Mouse (Mus musculus) neural tube, embryonic 10.5 days (tissue): ENCODE measurements around the gene Arhgef3.
"Not testable (repeated sequence)": the region's sequence is repeated elsewhere in the genome, so short reads cannot be mapped to it uniquely, and the experiment has no call there.

Source experiments
- DNase-seq: peaks from one replicate; pipeline ENCODE4 v3.0.0-alpha.2; 2017; ENCODE audit warnings: low spot score; ENCODE audit errors: extremely low spot score

Gene Arhgef3

DNA sequence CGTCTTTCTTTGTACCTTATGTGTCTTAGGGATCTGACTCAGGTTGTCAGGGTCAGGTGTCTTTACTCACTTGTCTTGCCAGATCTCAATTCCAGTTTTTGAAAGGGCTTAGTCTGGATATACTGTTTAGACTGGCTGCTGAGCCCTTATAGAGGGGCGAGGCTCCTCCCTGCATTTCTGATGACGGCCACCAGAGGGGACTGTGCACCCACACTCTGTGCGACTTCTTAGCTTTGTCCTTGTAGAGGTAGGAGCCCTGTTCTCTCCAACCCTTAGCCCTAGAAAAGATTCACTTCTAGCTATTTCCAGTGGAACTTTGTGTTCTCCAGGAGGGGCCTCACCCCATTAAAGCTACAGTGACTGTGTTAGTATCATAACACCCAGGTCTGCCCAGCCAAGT, 72.3 kb downstream of the Arhgef3 start:
- peak; percentile 79 for DNase-seq

DNA sequence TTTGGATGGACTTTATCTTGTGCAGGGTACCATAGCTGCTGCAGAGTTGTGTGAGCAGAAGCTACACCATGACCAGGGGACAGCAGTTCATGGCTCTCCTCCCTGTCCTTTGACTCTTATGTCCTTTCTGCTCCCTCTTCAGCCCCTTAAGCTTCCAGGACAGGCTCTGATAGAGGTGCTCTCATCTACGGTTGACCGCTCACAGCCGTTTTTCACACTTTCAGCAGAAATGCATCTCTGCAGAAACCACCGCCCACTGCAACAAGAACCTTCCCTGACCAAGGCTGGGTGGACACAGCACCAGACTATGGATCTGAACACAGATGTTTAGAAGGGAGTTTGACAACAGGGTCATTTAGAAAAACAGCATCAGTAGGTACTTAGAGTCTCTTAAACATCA, 73.2 kb downstream of the Arhgef3 start:
- no peak for DNase-seq

DNA sequence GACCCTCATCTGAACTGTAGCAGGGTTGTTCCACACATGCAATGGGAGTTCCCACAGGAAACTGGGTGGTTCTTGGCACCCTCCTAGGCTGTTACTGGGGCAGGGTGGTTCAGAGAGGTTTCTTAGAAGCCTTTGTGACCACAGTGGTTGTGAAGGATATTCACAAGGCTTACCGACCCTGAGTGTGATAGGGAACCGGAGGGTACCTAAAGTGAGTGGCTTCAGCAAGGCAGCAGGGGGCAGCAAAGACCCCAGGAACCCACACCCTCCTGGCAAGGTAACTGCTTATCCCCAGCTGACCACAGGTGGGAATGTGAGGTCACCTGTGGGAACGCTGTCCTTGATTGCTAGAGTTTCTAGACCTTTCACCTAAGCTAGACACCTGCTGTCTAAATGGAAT, 77.8 kb downstream of the Arhgef3 start:
- no peak for DNase-seq

DNA sequence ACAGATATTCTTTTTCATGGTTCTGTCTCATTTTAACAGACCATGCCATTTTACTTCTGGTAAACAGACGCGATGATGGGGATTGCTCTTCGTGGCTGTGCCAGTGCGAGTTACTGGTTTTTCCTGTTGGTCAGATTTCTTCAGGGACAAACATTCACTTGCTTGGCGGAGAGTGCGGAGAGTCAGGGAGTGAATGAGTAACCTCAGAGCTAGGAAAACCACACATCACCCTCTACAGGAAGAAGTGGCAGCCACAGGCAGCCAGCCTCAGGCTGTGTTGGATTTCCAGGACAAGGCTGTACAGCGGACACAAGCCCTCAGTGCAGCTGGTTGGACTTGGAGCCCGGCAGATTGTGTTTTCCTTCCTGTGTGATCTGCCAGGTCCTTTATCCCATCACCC, 82.3 kb downstream of the Arhgef3 start:
- no peak for DNase-seq

DNA sequence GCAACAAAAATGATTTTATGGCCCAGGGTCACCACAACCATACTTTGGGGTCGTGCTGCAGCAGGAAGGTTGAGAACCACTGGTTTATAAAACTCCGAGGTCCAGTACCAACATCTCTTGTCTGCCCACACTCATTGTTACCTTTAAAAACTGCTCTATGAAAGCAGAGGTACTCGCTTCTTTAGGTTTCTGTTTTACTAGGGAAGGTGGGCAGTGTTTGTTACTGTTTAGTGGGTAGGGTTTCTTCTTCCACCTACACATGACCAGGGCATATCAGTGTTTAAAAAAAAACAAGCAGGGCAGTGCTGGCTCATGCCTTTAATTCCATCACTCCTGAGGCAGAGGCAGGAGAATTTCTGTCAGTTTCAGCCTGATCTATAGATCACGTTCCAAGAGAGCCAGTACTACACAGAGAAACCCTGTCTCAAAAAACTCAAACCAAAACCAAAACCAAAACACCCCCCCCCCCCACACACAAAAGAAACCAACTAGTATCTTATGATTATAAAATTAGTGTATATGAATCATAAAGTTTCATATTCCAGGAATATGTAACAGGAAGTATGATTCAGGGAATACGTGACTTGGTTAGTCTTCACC, 83.9 kb downstream of the Arhgef3 start:
- no peak for DNase-seq

DNA sequence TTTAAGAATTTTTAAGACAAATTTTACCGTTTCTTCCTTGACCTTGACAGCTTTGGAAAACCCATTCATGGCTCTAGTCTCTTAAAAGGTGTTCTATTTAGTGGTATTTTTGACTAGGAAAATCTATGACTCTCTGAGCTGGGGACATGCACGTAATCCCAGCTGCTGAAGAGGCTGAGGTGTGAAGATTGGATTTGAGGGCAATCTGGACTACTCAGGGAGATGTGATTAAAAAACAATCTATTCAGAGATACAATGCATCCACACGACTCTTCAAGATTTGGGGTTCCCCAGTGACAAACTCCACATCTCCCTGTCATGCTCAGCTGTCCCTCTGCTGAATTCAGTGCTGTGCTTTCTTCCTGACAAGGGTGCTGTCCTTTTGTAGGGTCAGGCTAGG, 84.4 kb downstream of the Arhgef3 start:
- no peak for DNase-seq

DNA sequence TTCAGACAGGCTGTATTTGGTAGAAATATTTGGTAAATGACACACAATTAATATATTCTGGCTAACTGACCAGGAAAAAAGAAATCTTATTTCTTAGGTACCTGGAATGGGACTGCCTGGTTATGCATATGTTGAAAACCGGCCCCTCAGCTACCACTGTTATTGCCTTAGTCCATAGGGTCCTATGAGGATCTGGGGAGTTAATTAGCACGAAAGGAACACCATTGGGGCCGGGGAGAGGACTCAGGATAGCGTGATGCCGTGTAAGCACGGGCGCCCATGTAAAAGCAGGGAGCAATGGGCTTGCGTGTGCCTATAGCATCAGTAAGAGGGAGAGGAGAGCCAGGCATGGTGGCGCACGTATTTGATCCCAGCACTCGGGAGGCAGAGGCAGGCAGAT, 85.2 kb downstream of the Arhgef3 start:
- DNase-seq: no peak

DNA sequence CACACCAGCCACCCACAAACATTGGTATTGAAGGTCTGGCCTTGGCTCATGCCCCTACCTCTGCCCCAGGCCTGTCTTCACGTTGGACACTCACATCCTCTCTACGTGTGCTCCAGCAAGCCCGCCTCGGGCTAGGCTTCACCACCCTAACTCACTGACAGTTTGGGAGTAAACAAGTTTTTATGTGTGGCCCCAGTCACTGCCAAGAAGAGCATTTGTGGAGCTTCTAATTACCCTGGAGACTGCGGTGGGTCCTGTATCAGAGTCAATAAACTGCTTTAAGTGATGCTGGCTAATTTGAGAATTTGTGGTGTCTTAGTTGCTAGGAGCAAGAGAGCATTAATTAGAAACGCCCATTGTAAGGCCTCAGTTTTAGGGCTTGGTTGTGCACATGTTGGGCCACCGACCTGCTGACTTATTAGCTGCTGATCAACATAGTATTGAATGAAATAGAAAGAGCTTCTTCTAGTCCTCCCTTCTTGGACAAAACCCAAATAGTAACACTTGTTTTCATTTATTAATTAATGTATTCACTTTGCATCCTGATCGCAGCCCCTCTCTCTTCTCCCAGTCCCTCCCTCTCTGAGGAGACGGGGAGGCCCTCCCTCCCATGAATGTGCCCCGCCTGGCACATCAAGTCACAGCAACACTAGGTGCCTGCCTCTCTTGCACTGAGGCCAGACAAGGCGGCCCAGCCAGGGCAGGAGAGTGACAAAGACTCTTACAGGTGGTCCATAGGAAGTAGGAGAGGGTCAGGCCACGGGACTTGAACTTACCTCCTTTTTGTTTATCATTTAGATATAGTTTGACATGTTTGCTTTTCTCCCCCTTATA, 86.3 kb downstream of the Arhgef3 start:
- DNase-seq: no peak

DNA sequence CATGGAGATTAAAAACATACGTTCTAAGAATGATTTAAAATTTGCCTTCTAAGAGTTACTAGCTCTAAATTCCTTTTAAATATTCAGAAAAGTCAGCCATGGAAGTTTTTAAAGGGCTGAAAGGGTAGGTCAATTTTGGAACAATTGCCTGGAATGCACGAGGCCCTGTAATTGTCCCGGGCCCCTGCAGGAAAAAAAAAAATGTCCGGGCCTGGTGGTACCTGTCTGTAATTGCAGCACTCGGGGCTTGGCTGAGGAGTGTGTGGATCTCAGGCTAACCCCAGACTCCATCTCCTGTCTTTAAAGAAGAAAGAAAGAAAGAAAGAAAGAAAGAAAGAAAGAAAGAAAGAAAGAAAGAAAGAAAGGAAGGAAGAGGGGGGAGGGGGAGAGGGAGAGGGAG, 87.1 kb downstream of the Arhgef3 start:
- DNase-seq: no peak

DNA sequence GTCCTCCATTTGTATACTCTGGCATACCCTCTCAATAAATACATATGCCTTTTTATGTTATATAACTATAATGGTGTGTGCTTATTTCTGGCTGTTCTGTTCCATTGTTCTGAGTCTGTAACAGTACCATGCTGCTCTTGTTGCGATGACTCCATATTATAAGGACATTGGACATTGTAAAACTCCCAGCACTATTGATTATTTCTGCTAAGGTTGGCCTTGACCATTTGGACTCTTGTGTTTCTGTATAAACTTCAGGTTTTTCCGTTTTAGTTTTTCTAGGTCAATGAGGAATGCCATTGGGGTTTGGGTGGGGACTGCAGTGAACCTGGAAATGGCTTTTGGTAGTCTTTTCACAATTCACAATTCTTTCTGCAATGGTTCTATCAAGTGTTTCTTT, 90.0 kb downstream of the Arhgef3 start:
- no peak for DNase-seq

DNA sequence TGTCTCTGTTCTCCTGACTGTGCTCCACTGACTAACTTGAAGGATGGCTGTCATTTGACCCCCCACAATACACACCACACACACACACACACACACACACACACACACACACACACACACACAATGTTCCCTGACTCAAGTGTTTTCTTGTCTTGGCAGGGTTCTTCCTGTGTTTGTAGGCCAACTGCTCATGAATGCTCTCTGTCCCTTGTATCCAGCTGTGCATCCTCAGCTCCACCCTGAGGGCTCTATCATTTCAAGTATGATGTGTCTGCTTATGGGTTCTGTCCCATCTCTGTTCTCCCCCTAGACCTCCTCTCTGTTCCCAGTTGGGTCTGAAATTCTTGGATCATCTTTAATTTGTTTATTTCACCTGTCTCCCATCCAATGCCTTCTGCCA, 91.7 kb downstream of the Arhgef3 start:
- no peak for DNase-seq

DNA sequence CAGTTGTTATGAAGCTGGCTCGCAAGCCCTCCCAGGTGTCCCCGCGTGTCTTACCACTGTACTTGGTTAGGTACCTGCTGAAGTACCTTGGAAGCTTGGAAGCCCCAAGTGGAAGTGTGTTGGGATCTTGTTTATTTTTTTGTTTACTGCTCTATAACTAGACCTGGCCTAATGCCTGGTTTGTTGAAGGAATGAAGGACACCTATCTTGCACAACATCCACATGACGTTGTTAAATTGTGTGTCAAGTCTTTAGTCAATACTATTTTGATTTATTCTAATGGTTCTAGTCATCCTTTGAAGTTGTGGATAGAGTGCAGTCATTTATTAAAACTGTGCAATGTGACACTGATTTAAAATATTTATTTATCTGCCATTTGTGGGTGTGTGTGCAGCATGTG, 94.8 kb downstream of the Arhgef3 start:
- no peak for DNase-seq

DNA sequence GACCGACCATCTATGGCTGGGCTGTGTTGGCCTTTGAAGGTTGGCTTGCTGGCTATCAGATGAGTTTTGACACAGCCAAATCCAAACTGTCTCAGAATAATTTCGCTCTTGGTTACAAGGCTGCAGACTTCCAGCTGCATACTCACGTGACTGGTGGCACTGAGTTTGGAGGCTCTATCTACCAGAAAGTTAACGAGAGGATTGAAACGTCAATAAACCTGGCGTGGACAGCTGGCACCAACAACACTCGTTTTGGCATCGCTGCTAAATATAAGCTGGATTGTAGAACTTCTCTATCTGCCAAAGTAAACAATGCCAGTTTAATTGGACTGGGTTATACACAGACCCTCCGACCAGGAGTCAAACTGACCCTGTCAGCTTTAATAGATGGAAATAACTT, 96.1 kb downstream of the Arhgef3 start:
- not testable (repeated sequence) for DNase-seq

DNA sequence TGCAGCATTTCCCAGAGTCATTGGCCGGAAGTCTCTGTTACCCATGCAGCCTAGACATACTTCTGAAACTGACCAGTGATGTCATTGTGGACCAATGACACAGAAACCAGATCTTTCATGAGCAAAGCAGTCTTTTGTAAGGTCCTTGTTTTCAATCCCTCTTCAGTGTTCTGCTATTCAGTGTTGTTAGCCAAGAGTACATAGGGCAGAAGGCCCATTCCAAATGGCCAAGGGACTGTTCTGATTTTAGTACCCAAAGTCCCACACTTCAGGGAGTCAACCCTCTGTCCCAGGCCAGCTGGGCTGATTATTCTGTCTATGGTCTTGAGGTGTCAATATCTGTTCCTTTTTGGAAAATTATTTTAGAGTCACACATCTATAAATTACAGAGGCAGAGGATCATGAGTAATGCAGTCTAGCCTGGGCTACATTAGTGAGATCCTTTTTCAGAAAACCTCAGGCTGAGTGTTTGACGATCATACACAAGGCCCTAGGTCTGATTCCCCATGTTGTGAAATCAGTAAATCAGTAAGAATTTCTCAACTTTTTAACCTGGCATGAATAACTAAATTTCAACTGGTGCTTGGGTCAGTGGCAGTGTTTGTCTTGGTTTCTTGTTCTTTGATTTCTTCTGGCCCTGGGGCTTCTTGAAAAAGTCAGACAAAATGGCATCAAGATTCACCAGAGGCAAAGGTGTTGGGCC, 97.2 kb downstream of the Arhgef3 start:
- DNase-seq: no peak

DNA sequence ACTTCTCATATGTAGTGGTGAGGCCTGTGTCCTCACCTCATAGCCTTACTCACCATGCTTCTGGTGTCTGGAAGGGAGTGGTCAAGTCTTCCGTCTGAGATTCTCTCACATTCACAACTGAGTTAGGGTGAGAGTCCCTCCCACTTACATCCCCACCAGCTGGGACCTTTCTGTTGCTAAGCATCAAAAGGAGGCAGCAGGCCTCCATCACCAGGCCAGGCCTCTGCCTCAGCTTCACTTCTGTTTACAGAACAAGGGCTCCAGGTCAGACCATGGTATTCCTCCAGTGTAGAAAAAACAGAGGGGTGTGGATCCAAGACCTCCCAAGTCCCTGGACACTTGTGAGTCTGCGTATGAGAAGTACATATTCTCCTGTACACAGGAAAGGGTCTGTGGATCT, 99.5 kb downstream of the Arhgef3 start:
- DNase-seq: no peak

DNA sequence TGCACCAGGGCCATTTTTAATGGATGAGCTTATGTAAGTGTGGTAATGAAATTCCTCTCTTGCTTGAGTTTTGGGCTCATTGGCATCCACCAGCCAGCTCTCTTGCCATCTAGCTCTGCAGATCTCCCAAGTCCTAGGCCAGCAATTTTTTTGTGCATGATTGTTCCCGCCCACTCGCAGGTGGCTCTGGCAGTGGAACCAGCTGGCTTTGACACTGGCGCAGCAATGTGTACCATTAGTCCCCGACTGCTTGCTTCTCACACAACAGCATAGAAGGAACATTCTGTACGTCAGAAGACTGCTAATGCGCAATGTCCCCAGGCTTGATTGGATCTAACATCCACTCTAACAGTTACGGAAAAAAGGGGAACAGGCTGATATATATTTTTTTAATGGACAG, 105.0 kb downstream of the Arhgef3 start:
- no peak for DNase-seq

DNA sequence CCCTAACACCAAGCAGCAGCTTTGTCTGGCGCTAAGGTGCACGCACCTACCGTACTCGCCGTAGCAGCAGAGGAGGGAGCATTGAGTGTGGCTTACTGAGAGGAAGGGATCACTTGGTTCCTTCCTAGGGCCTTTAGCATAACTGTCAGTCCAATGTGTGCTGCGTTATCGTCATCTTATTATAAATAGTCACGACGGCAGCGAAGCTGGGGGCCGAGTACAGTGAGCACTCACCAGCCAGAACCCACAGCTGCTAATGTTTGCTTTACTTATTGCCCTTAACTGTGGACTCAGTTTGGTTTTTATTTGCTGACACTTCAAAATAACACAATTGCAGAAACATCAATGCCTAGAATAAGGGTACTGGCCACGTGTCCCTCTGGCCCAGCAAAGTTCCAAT, 105.6 kb downstream of the Arhgef3 start:
- no peak for DNase-seq

DNA sequence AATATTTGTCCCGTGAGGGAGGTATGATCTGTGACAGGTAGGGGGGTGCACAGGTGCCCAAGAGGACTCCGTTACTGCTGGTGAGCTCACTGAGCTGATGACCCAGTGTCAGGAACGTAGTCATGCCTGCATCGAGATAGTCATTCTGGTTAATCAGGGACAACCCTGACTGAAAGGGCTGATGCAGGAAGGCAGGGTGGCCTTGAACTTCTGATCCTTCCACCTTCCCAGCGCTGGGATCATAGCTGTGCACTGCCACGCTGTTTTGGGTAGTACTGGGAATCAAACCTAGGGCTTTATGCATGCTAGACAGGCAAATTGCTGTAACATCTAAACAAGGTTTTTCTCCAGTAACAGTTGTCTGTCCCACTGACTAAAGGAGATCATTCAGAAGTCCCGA, 109.9 kb downstream of the Arhgef3 start:
- no peak for DNase-seq

DNA sequence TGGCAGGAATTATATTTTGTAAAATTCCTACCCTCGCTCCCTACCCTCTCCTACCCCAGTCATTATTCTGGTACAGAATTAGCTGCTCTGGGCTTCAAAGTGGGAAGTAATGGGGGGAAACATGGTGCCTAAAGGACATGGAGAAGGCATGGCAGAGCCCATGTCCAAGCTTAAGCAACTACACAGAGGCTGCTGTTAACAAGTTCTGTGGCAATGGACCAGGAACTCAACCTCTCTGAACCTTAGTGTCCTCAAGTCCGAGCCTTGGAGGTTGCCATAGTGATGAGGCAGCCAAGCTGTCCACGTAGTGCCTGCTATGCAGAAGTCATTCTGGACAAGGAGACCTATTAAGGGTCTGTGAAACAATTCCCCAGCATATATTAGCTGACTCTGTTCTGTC, 111.6 kb downstream of the Arhgef3 start:
- DNase-seq: no peak

DNA sequence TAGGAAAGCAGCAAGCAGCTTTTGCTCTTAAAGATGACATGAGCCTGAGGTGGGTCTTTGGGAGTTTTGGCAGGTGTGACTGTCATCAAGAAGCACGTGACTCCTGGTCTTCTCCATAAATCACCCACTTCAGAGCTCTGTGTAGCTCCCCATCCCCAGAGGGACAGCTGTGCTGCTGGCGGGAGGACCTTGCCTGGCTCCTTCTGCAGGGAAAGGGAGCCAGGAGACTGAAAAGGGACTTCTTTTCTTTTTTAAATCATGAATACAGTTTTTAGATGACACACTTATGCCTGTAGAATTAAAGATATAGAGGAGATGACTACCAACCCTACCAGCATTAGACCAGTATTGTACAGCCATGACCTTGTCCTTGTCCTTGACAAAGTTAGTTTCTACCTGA, 113.6 kb downstream of the Arhgef3 start:
- no peak for DNase-seq

DNA sequence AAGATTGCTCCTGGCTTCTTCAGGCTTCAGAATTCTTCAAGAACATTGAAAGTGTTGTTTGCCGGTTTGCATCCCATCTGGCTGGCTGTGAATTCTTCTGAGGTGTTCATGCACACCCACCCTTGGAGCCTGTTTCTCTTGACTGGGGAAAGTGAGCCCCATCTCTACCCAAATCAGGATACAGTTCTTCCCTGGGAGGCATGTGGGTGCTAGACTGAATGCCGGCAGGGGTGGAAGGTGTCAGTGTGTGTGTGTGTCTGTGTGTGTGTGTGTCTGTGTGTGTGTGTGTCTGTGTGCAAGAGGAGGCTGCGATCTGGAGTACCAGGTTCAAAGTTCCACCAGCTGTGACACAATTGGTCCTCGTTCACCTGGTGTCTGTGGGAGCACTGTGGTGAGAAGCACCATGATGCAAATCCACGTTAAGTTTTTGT, 114.3 kb downstream of the Arhgef3 start:
- no peak for DNase-seq

DNA sequence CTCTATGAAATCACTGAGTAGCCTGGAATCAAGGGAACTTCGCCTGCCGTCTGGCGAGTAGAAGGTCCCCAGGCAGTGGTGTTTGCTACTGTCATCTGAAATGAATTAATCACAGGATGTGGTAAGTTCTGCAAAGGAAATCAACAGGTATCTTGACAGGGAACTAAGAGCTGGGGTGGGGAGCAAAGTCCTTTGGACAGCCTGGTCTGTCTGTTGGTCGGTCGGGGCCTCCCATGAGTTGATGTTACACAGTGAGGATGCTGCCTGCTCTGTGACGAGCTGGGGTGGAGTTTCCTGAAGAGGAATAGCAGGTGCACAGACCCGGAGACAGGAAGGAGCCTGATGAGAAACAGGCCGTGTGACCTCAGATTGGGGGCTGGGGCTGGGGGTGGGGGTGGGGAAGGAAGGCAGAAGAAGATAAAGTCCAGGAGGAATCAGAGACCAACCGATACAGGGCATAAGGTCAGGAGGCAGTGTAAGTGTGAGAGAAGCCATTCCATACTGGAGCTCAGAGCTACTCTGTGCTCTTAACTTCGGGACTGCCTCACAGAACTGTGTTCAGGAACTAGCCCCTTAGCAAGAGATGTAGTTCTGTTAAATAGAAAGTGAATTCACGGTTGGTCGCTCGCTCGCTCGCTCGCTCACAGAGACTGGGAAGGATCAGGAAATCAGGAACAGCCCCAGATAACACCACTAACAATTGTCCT, 114.9 kb downstream of the Arhgef3 start:
- peak; percentile 35 for DNase-seq
